Mouse (Mus musculus): ENCODE data around the gene Ajap1.

Gene Ajap1

DNA sequence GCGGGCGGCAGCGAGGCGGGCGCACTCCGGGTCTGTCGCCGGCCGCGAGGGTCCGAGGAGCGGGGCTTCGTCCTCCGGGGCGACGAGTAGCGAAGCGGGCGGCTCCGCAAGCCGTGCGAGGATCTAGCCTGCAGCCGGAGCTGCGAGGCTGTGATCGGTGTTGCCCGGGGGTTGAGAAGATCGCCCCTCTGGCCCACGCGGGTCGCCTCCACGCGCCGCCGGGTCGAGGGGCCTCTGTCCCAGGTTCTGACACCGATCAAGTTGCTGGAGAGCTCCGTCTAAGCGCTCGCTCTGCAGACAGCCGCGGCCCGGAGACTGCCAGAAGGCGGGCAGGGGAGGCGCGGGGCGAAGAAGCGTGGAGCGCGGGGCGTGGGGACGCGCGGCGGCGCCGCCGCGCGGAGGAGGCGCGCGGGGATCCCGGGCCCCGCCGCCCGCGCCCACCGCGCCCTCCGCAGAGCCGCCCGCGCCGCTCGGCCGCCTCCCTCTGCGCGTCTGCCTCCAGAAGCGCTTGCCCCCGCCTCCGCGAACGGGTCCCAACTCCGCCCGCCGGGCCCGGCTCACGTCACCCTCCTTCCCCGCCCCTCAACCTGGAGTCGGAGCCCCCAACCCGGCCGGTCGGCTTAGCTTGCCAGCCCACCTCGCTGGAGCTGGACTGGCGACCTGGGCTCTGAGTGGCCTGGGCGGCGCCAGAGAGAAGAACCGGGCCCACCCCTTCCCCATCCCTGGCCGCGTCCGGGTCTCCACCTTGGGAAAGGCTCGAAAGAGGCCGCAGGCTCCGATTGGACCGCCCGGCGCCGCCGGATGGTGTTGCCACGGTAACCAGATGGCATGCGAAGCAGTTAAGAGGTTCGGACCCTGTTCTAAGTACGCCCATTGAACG lies at the start of gene Ajap1:
Ajap1 (minus strand) TSS at position 353 of the 880 bp plus-strand sequence.
- DNase-seq (ENCODE audit: extremely low spot score), result peak; percentile 80

DNA sequence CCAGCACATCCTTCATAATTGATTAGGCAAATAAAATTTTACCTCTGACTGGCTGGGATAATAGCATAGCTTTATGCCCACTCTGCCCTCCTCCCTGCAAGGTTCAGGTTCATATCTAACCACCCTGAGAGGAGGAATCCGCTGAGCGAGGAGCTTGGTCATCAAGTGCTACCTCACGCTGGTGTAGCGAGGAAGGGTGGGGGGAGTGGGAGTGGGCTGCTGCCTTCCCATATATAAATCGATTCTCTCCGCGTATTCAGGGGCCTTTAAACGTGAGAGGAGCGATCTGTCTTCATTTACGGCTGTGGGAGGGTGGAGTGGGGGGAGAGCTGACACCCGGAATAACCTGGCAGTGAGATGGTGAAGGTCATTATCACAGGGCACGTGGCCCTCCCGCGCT lies 47.9 kb upstream of the Ajap1 start:
- DNase-seq (ENCODE audit: extremely low spot score), result no peak

DNA sequence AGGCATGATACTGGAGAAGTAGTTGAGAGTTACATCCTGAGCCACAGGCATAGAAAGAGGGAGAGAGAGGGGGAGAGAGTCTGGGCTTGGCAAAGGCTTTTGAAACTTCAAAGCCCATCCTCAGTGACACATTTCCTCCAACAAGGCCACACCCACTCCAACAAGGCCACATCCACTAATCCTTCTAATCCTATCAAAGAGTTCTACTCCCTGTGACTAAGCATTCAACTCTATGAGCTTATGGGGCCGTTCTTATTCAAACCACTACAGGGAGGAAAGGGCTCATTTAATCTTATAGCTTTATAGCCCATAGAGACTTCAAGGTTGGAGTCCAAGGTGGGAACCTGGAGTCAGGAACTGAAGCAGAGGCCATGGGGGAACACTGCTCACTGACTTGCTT lies 39.0 kb upstream of the Ajap1 start:
- no peak for DNase-seq (ENCODE audit: extremely low spot score)

DNA sequence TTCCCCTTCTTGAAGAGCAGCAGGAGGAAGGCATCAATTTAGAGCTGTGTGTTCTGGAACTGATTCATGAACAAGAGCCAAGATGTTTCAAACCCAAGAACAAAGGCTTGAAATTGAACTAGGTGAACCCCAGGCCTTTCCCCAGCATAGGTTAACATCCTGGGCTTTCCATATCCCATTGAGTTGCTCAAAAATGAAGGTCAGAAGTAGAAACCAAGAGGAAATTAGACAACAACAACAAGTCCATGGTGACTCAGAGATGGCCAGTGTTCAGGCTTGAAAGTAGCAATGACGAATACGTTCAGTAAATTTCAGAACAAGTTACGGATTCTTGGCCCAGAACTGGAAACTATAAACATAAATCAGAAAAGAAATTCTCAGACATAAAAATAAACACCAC lies 37.3 kb upstream of the Ajap1 start:
- no peak for DNase-seq (ENCODE audit: extremely low spot score)

DNA sequence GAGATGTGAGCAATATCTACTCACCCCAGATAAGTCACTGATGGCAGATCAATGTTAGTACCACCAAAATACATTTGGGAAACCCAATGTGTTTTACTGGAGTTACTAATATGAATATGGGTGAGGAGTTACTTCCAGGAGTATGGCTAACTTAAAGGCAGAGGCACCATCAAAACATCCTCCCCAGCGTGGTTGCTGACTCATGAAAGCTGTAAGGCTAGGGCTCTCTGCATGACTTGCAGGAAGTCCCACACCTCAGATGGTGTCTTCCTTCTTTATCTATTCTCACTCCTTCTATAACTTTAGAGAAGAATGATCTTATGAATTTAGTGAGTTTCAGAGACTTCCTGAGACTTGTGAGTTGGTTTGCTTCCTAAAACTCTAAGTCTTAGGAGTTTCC lies 36.7 kb upstream of the Ajap1 start:
- DNase-seq (ENCODE audit: extremely low spot score), result no peak

DNA sequence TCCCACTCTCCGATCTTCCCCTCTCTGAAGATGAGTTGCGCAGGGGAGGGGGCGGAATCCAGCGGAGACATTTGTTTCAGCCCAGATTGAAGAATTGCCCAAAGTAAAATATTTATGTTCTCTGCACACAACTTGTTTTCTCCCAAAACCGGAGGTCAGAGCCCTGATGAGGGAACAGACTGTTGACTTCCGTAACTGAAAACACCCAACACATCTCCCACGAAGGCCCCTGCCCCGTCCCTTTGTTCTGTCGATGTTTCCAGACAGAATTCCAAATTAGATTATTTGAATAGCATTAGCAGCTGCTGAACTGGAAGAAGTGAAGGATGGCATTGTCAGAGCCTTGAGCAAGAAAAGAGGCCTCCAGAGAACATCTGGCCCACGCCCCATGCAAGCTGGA lies 33.2 kb upstream of the Ajap1 start:
- DNase-seq (ENCODE audit: extremely low spot score), result no peak

DNA sequence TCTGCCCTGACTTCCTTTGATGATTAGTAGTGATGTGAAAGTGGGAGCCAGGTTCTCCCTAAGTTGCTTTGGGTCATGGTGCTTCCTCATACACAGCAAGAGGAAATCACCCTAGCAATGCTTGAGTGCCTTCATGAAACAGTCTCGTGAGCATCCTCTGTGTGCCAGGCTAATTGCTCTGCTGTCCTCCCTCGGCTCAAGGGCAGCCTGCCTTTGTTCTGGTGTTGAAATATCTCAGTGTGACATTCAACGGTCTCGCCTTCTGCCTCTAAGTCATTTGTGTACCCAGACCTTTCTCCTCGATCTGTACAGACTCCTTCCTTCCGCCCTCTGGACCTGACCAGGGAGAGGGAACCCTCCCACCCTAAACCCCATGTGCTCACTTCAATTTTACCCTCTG lies 31.5 kb upstream of the Ajap1 start:
- no peak for DNase-seq (ENCODE audit: extremely low spot score)

DNA sequence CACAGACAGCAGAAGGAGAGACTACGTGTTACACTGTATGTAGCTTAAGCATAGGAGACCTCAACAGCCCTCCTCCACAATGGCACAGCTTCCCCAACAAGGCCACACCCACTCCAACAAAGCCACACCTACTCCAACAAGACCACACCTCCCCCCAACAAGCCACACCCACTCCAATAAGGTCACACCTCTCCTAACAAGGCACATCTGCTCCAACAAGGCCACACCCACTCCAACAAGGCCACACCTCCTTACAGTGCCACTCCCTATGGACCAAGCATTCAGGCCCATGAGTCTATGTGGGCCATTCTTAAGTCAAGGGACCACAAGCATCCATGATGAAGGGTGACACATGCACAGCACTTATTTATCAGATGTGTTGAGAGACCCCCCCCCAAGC lies 28.9 kb upstream of the Ajap1 start:
- no peak for DNase-seq (ENCODE audit: extremely low spot score)

DNA sequence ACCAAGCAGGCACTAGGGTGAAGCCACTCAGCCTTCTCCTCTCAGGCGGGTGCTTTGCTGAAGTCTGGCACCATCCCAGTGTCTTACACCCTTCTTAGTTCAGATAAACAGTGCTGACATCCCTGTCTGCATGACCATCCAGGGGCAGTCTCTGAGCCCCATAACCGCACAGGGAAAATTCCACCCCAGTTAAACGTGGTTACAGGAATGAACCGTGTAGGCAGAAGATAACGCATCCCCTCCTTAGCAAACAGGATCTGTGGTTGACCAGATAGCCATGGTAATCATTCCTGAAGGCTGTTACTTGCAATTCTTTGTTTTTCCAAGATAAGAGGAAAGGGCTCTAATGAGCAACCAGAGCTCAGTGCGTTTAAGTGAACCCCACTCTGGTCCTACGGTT lies 19.3 kb upstream of the Ajap1 start:
- DNase-seq (ENCODE audit: extremely low spot score), result no peak

DNA sequence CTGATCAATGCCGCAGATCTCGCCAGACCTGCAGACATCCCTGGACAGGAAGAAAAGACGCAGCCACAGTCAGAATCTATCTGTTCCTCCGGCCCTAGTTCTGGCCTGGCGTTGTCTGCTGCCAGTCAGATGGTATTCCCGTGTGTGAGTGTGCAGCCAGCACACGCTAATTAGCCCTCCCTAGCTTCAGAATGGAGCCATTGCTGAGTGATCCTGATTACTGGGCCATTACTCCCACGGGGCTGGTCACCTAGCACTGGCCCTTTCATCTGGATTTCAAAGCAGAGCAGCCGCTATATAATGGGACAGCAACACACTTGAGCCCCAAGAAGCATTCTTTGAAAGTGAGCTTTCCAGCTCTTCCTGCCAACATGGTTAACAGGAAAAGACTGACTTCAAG lies 9.8 kb upstream of the Ajap1 start:
- no peak for DNase-seq (ENCODE audit: extremely low spot score)

DNA sequence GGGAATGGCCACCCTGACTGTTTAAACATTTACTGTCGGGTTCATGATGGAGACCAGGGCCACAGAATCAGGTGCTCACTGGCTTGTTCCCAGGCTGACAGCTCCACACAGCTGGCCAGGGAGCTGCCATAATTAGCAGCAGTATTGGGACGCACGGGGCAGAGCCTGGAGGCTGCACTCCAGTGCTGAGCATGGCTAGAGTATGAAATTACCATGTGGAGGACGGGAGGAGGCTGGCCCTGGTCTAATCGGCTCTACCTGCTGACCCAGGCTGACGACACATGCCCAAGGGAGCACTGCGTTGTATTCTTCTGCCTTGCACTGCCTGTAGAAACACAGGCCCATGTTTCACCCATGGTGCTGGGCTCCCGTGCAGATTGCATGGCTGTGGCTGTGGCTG lies 6.5 kb upstream of the Ajap1 start:
- no peak for DNase-seq (ENCODE audit: extremely low spot score)

DNA sequence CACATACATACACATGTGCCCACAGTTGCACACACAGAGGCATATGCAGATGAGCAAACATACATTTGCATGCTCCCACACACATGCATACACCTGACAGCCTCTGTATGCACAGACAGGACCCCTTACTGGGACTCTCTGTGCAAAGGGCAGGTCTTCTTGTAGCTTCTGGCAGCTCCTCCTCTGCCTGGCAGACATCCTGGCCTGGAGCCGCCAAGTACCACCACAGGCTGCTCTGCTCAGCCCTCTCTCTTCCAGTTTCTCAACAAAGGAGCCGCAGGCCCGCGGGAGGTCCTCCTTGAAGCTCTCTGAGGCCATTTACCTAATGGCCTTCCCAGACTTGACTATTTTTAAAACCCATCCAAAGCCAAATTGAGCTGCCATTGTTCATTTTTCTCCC lies 3.3 kb upstream of the Ajap1 start:
- no peak for DNase-seq (ENCODE audit: extremely low spot score)

DNA sequence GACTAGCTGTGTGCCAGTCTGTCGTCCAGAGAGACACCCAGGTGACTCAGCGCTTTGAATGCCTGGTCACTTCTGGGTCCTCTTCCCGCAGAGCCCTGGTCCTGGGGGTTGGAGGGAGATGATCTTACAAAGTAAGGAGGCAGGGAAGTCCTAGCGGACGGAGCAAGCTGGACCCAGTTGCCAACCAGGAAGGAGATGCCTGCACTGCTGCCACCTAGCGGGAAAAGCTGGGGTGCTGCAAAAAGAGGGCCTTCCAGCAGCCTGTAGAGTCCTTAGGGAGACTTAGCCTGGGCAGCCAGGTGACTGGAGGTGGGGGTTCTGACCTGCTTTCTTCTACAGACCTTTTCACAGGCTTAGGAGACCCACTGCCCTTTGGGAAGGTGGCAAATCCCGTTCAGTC lies 1.8 kb upstream of the Ajap1 start:
- peak; percentile 87 for DNase-seq (ENCODE audit: extremely low spot score)

DNA sequence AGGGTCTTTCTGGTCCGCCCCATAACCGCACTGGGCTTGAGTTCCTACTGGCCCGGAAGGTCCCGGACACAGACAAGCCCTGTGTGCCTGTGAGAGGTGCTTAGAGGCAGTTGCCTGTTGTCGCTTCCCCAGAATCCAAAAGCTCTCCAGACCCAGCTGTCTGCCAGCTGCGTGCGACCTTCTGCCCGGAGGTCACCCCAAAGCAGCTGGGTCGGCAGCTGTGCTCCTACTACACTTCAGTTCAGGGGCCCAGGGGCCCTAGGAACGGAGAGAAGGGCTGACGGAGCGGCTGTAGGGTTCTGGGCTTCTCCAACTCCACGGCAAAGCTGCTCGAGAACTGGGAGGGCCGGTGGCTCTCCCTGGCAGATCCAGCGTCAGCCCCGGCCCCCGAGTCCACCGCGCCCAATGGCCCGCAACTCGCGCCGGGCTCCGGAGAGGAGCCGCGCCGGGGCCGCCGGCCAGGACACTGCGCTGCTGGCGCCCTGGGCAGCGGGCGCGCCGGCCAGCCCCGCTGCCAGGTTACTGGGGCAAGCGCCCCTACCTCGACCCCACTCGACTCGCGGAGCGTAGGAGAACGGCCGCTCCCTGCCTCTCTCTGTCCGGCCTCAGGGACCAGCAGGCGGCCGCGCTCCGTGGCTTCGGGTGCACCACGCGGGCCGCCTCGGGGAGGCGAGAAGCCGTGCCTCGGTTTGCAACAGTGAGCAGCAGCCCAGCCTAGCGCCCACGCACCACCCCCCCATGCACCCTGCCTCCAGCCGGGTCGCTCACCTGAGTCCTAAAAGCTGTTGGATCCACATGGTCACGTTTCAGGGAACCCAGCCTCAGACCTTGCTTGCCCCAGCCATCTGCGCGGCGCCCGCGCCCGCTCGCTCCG lies 1.0 kb downstream of the Ajap1 start:
- peak; percentile 39 for DNase-seq (ENCODE audit: extremely low spot score)

DNA sequence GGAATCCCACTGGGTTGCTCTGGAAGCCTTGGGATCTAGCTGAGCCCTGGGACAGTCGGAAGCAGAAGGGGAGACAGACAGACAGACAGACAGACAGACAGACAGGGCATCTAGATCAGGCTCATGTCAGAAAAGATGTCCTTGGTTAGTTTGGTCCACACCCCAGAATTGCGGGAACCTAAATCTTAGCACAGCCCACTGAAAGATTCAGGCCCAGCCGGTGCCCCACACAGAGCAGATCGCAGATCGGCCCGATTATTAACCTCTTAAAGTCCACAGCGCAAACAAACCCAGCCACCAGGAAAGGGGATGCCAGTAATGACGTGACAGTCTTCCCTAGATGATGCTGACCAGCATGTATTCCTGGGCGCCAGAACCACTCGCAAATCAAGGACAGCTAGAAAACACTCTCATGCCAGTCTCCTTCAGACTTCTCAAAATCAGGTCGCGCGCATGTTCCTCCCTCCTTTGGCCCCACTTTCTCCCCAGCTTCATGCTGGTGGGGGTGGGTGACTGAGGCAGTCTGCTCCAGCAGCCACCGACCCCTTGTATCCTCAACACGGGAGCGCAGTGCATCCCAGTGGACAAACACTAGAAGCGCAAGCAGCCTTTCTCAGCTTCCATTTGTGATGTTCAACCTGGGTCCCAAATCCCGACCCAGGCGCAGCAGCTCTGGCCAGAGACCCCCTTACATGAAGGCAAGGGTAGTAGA lies 1.9 kb downstream of the Ajap1 start:
- DNase-seq (ENCODE audit: extremely low spot score), result peak; percentile 81

DNA sequence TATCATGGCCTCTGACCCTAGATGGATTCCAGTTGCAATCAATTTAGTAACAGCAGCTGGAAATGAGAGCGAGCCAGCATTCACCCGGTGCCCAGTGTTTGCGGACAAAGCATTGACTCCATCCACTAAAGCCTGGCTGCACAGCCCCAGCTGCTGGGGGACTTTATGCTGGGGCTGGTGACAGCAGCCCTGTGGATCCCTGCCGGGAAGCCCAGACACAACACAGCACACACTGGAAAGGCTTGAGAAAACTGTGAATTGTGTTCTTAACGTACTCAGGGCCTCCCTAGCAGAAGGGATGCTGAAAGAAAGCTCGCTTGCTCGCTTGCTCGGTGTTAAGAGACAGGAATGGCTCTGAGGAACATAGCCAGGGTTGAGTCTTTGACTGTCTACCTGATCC lies 3.5 kb downstream of the Ajap1 start:
- DNase-seq (ENCODE audit: extremely low spot score), result no peak

DNA sequence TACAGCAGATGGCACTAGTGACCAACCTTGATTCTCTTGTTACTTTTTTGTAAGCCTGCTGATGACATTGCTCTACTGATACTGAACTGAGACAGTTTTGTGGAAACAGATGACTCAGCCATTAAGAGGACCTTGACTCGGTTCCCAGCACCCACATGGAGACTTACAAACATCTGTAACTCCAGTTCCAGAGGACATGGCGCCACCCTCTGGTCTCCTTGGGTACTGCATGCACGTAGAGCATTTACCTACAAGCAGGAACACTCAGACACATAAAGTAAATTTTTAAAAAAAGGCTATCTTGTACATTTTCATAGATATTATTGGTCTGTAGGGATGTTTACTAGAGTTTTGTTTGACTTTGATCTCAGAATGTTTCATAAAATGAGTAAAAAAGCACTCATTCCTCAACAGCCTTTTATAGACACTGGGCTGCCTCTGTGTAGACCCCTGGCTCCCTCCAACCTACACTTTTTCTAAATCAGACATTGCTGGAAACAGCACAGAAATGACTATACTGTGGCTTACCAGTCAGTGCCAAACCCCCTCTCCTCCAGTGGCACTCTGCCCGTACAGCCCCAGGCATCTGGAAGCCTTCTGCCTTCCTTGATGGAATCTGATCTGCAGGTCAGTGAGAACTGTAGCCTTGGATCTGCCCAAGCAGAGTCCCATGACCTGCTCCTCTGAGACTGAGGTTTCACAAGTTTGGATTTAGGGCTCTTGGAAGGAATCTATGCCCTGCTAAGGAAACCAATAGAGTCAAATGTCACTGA lies 8.9 kb downstream of the Ajap1 start:
- DNase-seq (ENCODE audit: extremely low spot score), result no peak

DNA sequence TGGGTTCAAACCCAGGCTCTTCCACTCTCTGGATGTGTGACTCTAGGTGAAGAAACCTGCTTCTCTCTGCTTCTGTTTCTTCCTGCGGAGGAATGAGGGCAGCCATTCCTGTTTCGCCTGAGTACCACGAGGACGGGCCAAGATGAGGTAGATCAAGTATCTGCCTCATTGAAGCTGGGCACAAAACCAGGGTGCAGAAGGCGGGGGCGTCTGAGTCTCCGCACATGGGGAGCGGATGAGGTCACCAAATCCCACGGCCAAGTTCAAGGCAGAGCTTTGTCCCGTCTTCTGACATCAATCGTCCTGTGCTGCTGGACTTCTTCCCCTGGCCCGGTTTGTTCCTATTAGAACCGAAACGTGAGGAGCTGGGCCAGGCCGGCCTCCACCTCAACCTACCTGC lies 12.9 kb downstream of the Ajap1 start:
- DNase-seq (ENCODE audit: extremely low spot score), result no peak

DNA sequence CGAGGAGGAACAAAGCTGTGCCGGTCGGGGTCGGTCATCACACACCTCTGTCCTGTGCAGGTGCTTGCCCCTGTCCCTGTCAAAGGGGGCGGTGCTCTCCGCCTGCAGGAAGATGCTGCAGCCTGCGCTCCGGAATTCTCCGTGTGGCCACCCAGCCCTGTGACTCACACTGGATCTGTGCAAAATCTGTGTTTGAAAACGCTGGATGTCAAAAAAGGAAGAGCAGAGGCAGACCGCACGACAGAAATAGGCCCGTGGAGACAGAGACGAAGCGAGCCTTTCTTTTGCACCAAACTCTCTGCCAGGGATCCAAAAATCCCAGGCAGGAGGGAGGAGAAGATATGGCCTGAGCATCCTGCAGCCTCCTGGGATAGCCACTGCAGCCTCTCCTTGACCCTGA lies 22.7 kb downstream of the Ajap1 start:
- DNase-seq (ENCODE audit: extremely low spot score), result no peak

DNA sequence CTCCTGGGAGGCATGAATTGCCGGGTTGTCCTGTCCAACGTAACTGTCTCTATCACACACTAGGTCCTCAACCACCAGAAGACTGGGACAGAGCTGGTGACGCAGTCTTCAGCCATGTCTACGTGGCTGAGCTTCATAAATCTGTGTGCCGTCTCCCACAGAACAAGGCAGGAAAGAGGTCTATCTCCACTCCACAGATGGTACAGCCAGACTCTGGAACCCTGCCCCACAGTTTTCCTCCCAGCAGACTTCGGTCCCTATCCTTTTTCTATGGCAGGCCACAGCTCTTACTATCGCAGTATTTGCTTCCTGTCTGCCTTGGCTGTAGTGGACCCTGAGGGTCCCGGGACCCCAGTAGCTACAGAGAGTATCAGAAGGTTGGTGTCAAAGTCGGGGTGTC lies 23.1 kb downstream of the Ajap1 start:
- no peak for DNase-seq (ENCODE audit: extremely low spot score)

DNA sequence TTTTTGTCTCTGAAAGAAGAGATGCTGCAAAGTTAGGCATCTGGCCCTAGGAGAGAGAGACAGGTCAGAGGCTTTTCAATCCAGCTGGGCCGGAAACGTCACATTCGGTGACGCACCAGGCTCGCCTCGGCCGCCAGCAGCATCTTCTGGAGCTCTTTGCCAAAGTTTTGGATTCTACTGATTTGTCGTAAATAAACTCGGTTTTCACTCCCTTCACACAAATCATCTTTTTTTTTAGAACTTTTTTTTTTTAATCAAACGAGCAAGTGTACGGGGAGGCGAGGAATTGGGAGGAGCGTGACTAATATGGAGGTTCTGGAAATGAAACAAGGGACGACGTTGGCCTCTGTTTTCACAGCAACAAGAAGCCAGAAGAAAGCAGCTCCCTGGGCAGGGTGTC lies 23.8 kb downstream of the Ajap1 start:
- DNase-seq (ENCODE audit: extremely low spot score), result no peak

DNA sequence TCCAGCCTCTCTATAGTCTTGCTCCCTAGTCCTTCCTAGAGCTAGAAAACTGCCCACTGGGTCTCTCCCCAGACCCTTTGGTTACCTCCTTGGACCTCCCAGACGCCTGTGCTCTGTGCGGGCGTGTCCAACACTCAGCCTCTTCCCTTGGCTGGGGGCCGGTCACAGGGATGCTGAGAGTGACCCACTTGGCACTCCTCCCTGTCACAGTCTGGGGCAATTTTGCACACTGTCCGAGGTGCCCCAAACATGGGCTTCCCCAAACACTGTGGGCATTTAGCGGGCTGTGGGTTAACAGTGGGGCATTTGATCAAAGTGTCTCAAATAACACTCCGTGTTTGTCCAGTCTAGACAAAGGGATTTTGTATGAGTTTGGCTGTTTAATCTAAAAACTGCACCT lies 29.1 kb downstream of the Ajap1 start:
- DNase-seq (ENCODE audit: extremely low spot score), result no peak
